Mouse (Mus musculus) spleen, embryonic (tissue): ENCODE data around the gene Abca13.
"Not testable (repeated sequence)": the region's sequence is repeated elsewhere in the genome, so short reads cannot be mapped to it uniquely, and the experiment has no call there.

Experiments used
- CTCF ChIA-PET: fragments of 350-600 bp; sonication (Branson Sonifier 250); formaldehyde crosslinking; loops from one replicate; lab custom pipeline; 2022; lab: Charles Lee

Abca13 gene

DNA sequence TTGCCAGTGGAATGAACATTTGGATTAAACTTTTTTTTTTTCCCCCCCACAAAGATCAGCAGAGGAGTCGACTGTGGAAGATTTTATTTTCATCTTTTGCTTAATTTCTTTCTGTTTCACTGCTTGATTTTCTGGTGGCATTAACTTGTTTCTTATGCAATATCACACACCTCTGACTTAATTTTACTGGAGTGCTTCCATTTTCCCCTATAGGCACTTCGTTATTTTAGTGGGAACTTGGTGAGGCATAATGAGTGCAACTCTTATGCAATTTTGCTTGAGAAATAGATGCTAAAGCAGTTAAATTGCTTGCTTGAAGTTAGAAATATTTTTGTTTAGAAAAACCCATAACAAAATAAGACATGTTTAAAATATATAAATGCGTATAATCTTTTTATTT is 94.0 kb downstream of the Abca13 start:
- CTCF ChIA-PET = no interaction called here

GRCm38 (mm10) chr11:9291168-9291567 is 99.4 kb downstream of the Abca13 start:
- CTCF ChIA-PET = no interaction called here

- CTCF ChIA-PET = no interaction called here
Observed at GRCm38 (mm10) chr11:9299615-9300014, 107.9 kb downstream of the Abca13 start.

GRCm38 (mm10) chr11:9305450-9305849 is 113.7 kb downstream of the Abca13 start:
- CTCF ChIA-PET = no interaction called here

DNA sequence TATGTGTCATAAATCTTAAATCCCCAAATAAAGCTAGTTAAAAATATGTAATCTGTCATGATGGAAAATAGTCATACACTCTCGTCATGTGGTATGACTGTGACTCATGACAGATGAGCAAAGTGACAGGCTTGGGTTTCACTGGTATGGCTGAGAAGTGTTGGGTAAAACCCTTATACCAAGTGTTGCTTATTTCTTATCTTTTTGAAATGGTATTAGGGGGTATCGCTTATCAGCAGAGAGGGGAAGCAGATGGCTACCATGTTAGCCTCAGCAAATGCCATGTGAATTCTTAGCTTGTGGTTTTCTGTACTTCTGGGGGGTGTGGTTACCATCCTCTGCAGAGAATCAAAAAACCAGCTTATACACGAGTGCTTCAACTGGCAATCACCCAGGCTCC is 124.8 kb downstream of the Abca13 start:
- CTCF ChIA-PET = no interaction called here

GRCm38 (mm10) chr11:9317076-9317929 is 125.6 kb downstream of the Abca13 start:
- CTCF ChIA-PET = no interaction called here

DNA sequence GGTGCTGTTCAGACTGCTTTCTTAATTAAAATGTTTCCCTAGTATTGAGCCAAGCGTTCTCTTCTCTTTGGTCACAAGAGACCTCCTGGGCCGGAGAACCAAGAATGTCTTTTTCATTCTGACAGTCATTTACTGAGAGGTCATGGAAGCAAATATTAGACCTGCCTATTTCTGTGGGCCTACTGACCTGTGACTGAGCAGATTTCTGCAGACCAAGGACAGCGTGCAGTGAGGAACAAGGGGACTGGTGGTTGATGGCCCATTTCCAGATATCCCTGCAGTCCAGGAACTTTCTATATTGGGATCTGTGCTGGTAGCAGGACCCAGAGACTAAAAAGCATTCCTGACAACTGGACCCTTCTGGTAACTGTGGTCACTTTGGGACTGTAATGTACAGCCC is 146.4 kb downstream of the Abca13 start:
- CTCF ChIA-PET = no interaction called here

DNA sequence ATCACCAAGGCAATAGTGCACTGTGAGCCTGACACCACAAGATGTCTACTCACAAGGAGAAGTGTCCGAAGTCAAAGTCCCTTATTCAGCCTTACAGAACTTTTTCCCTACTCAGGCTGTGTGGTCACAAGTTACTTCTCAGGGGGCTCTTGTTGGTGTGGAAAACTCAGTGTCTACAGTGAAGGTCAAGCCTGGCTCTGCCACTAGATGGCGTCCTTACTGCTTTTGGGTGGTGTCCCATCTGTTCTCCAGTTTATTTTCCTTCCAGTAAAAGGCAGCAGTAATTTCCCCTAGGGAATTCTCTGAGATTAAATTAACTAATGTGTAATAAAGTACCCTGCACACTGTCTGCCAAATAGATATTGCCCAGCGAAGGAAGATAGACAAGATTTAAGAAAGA is 156.0 kb downstream of the Abca13 start:
- CTCF ChIA-PET = no interaction called here

GRCm38 (mm10) chr11:9373160-9373559 is 181.4 kb downstream of the Abca13 start:
- CTCF ChIA-PET = no interaction called here

DNA sequence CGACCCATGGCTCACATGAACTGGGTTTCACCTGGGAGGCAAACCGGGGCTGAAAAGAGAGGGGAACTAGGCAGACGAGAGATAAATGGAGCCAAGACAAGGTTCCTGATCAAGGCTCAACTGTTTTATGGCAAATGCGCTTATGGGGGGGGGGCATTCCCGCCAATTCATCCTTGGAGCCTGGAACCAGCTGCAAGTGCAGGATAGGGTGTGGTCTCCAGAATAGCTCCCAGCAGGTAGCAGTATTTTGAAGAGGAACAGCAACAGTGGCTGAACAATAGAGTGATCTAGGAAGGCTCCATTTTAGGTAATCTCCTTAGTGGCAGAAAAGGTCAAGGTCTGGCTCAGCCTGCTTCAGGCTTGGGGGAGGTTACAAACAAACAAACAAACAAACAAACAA is 182.7 kb downstream of the Abca13 start:
- CTCF ChIA-PET = not testable (repeated sequence)

GRCm38 (mm10) chr11:9388520-9388919 is 196.8 kb downstream of the Abca13 start:
- CTCF ChIA-PET = no interaction called here

- CTCF ChIA-PET = no interaction called here
Observed at GRCm38 (mm10) chr11:9416946-9417345, 225.2 kb downstream of the Abca13 start.

DNA sequence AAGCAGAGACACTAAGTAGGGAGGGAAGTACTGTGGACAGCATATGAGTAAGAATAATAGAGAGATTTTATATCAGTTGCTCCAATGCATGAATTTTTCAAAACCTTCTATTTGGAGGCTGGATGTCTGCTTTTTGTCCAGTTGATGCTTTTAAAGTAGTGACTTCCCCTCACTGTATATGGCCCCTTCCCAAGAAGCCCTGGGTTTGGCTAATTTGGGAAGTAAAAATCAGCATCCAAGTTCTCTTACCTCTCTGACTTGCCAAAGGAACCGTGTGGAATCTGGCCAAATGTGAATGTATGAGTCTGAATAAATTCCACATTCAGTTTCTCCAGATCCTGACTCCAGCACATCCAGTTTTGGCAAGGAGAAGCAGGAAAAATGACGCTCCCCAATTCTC is 228.5 kb downstream of the Abca13 start:
- CTCF ChIA-PET = no interaction called here

- CTCF ChIA-PET = no interaction called here
Observed at GRCm38 (mm10) chr11:9427411-9427810, 235.7 kb downstream of the Abca13 start.

DNA sequence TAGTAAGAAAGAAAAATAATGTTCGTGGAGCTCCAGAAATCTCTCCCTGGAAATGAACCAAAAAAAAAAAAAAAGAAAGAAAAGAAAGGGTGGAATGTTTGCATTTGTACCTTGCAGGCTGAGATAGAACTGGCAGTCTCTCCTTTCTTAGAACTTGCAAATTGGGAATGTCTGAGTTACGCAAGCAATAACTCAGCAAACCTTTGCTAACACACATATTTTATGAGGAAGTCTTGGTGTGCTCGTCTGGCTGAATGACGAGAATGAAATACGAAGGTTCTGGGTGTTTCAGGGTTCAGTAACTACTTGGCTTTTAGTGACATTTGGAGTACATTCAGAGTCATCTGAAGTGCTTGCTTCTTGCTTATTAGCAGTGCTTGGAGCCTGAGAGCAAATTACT is 241.1 kb downstream of the Abca13 start:
- CTCF ChIA-PET = no interaction called here

DNA sequence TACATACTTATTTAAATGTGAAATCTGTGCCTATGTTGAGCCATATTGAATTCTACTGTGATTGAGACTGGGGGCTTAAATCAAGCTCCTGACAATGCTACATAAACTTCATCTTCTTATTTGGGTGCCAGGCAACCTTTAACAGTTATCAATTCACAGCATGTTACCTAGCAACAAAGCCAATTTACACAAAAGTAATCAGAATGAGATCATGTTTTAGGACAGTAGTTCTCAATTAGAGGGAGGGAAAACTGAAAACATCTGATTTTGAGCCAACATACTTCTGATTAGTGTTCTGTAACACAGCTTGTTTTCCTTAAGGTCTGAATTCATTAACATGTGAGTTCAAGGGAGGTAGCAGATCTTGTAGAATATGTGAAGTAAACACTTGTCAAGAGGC is 244.9 kb downstream of the Abca13 start:
- CTCF ChIA-PET = no interaction called here

DNA sequence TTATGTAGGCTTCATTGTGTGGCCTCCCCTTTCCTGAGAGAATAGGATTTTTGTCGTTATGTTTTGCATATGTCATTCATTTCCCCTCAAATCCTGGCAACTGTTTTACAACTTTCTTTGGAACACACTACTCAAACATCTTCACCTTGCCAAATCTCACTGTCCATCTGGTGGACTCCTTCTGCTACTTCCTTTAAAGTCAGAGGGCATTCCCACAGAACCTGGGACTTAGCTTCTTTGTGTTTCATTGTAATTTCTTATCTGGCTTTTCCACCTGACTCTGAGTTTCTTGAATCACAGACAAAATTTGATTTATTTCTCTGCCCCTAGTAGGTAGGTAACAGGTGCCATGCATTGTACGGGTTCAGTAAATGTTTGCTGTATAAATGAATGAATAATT is 248.0 kb downstream of the Abca13 start:
- CTCF ChIA-PET = no interaction called here

GRCm38 (mm10) chr11:9441192-9441591 is 249.4 kb downstream of the Abca13 start:
- CTCF ChIA-PET = no interaction called here

GRCm38 (mm10) chr11:9472400-9472799 is 280.7 kb downstream of the Abca13 start:
- CTCF ChIA-PET = no interaction called here

- CTCF ChIA-PET = no interaction called here
Observed at GRCm38 (mm10) chr11:9481511-9481910, 289.8 kb downstream of the Abca13 start.

GRCm38 (mm10) chr11:9500326-9501142 is 308.8 kb downstream of the Abca13 start:
- CTCF ChIA-PET = no interaction called here

GRCm38 (mm10) chr11:9514966-9515365 is 323.2 kb downstream of the Abca13 start:
- CTCF ChIA-PET = not testable (repeated sequence)

- CTCF ChIA-PET = no interaction called here
Observed at GRCm38 (mm10) chr11:9528556-9528955, 336.8 kb downstream of the Abca13 start.
